Mouse (Mus musculus) liver, embryonic 13.5 days (tissue): ENCODE measurements around the gene Cnksr3. TPM values are rescaled to one million over a fixed set of nuclear protein-coding genes. Genes with fewer than 3 reads are reported as not detected.

Source experiments
- ATAC-seq: fragments of 200-750 bp; cut with Nextera tagmentation; 2 replicates; pipeline ENCODE4 v1.8.0; 2017; ENCODE audit warnings: low read depth, mild to moderate bottlenecking, moderate number of reproducible peaks, moderate library complexity
- DNase-seq: peaks from one replicate; pipeline ENCODE4 v3.0.0; 2022
- H3K27ac ChIP-seq: fragments of 300-500 bp; sonication (generic); 2 replicates; pipeline ENCODE4 v1.5.1; 2015; ENCODE audit warnings: moderate library complexity, mild to moderate bottlenecking, inconsistent platforms
- H3K27me3 ChIP-seq: fragments of 300-500 bp; sonication (generic); 2 replicates; pipeline ENCODE4 v1.6.1; 2015; ENCODE audit warnings: mild to moderate bottlenecking, inconsistent platforms
- H3K36me3 ChIP-seq: fragments of 300-500 bp; sonication (generic); 2 replicates; pipeline ENCODE4 v1.6.1; 2015; ENCODE audit warnings: mild to moderate bottlenecking, inconsistent platforms
- H3K4me1 ChIP-seq: fragments of 300-500 bp; sonication (generic); replicated peaks from 2 replicates; pipeline ENCODE4 v1.6.1; 2015; ENCODE audit warnings: inconsistent platforms
- H3K4me2 ChIP-seq: fragments of 300-500 bp; sonication (generic); 2 replicates; pipeline ENCODE4 v1.6.1; 2015; ENCODE audit warnings: inconsistent platforms, mild to moderate bottlenecking, moderate library complexity
- H3K4me3 ChIP-seq: fragments of 300-500 bp; sonication (generic); replicated peaks from 2 replicates; pipeline ENCODE4 v1.5.1; 2015; ENCODE audit warnings: mild to moderate bottlenecking, inconsistent platforms
- H3K9ac ChIP-seq: fragments of 300-500 bp; sonication (generic); 2 replicates; pipeline ENCODE4 v1.6.1; 2015; ENCODE audit warnings: mild to moderate bottlenecking, inconsistent platforms
- H3K9me3 ChIP-seq: fragments of 300-500 bp; sonication (generic); replicated peaks from 2 replicates; pipeline ENCODE4 v1.6.1; 2016; ENCODE audit warnings: inconsistent platforms
- WGBS: fragments of 180-500 bp; shearing (Covaris S2); methylation state at CpG from one replicate; pipeline ENCODE4 v1.1.7; 2015; ENCODE audit not compliant: insufficient replicate concordance; 5-methylcytosine and 5-hydroxymethylcytosine counted together
- polyA plus RNA-seq: library from polyadenylated mRNA; unstranded; fragments of >200 nt; fragmentation: Nextera tagmentation; extraction: Ambion mirVana; gene quantifications from 2 replicates; pipeline ENCODE4 v1.2.1, GENCODE M21; 2015

Cnksr3 gene
- polyA plus RNA-seq, 1 experiment from 2014 or later: 3.1 TPM

- Histone ChIP-seq H3K9me3 (no peaks in the 10 kb centered on the region), H3K4me1 (peaks cover 59% of the 10 kb centered on the region), H3K27me3 (no peaks in the 10 kb centered on the region), H3K27ac (no peak overlapping the region), H3K36me3 (no peaks in the 10 kb centered on the region), H3K4me3 (no peak overlapping the region), H3K4me2 (peak overlapping the region; percentile 35), H3K9ac (no peak overlapping the region)
- 54% methylated on average over 6 of the region's 6 CpGs for WGBS
- DNase-seq (peak; percentile 68), ATAC-seq (peak; percentile 88)
These were observed 16.1 kb downstream of the Cnksr3 start for GRCm38 (mm10) chr10:7195927-7196326.

- DNase-seq: no peak
- no peak overlapping the region for H3K4me3 ChIP-seq
- H3K4me1 ChIP-seq: peaks cover 60% of the 10 kb centered on the region
- H3K36me3 ChIP-seq: no peaks in the 10 kb centered on the region
- H3K27me3 ChIP-seq: no peaks in the 10 kb centered on the region
- H3K4me2 ChIP-seq: no peak overlapping the region
- no peak for ATAC-seq
- H3K27ac ChIP-seq: no peak overlapping the region
- H3K9ac ChIP-seq: no peak overlapping the region
- WGBS: 73% methylated on average over 9 of the region's 9 CpGs
- no peaks in the 10 kb centered on the region for H3K9me3 ChIP-seq
These were observed 20.2 kb downstream of the Cnksr3 start for GRCm38 (mm10) chr10:7191721-7192413.

GRCm38 (mm10) chr10:7189194-7189593 lies 22.8 kb downstream of the Cnksr3 start:
- H3K27me3 ChIP-seq: no peaks in the 10 kb centered on the region
- H3K4me3 ChIP-seq: no peak overlapping the region
- WGBS: 33% methylated on average over 6 of the region's 6 CpGs
- 0 out of 2 replicates have a peak overlapping the region, but pooled peaks have one; percentile 10 for H3K27ac ChIP-seq
- H3K36me3 ChIP-seq: no peaks in the 10 kb centered on the region
- peak; percentile 5 for DNase-seq
- ATAC-seq: peak; percentile 79
- no peak overlapping the region for H3K4me2 ChIP-seq
- H3K9me3 ChIP-seq: no peaks in the 10 kb centered on the region
- H3K9ac ChIP-seq: no peak overlapping the region
- H3K4me1 ChIP-seq: peaks cover 36% of the 10 kb centered on the region

GRCm38 (mm10) chr10:7187881-7188280 lies 24.2 kb downstream of the Cnksr3 start:
- ATAC-seq (no peak), DNase-seq (no peak)
- Histone ChIP-seq H3K9ac (no peak overlapping the region), H3K4me3 (no peak overlapping the region), H3K4me2 (no peak overlapping the region), H3K4me1 (peaks cover 42% of the 10 kb centered on the region), H3K27ac (no peak overlapping the region), H3K9me3 (no peaks in the 10 kb centered on the region), H3K36me3 (no peaks in the 10 kb centered on the region), H3K27me3 (no peaks in the 10 kb centered on the region)
- 56% methylated on average over 7 of the region's 7 CpGs for WGBS

- Histone ChIP-seq H3K4me2 (no peak overlapping the region), H3K9me3 (no peaks in the 10 kb centered on the region), H3K4me1 (peaks cover 45% of the 10 kb centered on the region), H3K36me3 (no peaks in the 10 kb centered on the region), H3K4me3 (no peak overlapping the region), H3K27me3 (no peaks in the 10 kb centered on the region), H3K9ac (no peak overlapping the region), H3K27ac (no peak overlapping the region)
- 82% methylated on average over 5 of the region's 5 CpGs for WGBS
- no peak for ATAC-seq
- no peak for DNase-seq
These were observed 25.0 kb downstream of the Cnksr3 start for GRCm38 (mm10) chr10:7186992-7187391.

- Histone ChIP-seq H3K27ac (no peak overlapping the region), H3K9me3 (no peaks in the 10 kb centered on the region), H3K36me3 (no peaks in the 10 kb centered on the region), H3K4me1 (peaks cover 42% of the 10 kb centered on the region), H3K4me3 (no peak overlapping the region), H3K4me2 (no peak overlapping the region), H3K27me3 (no peaks in the 10 kb centered on the region), H3K9ac (no peak overlapping the region)
- no peak for DNase-seq
- ATAC-seq: no peak
- WGBS: 80% methylated on average over 5 of the region's 5 CpGs
These were observed 26.0 kb downstream of the Cnksr3 start for GRCm38 (mm10) chr10:7186018-7186417.

GRCm38 (mm10) chr10:7183171-7183631 lies 28.8 kb downstream of the Cnksr3 start:
- H3K4me1 ChIP-seq: peaks cover 37% of the 10 kb centered on the region
- no peak overlapping the region for H3K9ac ChIP-seq
- ATAC-seq (no peak), DNase-seq (no peak)
- no peaks in the 10 kb centered on the region for H3K27me3 ChIP-seq
- H3K4me2 ChIP-seq: no peak overlapping the region
- no peaks in the 10 kb centered on the region for H3K36me3 ChIP-seq
- no peaks in the 10 kb centered on the region for H3K9me3 ChIP-seq
- no peak overlapping the region for H3K27ac ChIP-seq
- 45% methylated on average over 6 of the region's 6 CpGs for WGBS
- H3K4me3 ChIP-seq: no peak overlapping the region

- no peaks in the 10 kb centered on the region for H3K27me3 ChIP-seq
- peaks cover 34% of the 10 kb centered on the region for H3K4me1 ChIP-seq
- H3K27ac ChIP-seq: no peak overlapping the region
- no peaks in the 10 kb centered on the region for H3K9me3 ChIP-seq
- no peak for DNase-seq
- no peak for ATAC-seq
- 62% methylated on average over 12 of the region's 12 CpGs for WGBS
- no peak overlapping the region for H3K4me3 ChIP-seq
- no peaks in the 10 kb centered on the region for H3K36me3 ChIP-seq
- no peak overlapping the region for H3K4me2 ChIP-seq
- no peak overlapping the region for H3K9ac ChIP-seq
These were observed 29.4 kb downstream of the Cnksr3 start for GRCm38 (mm10) chr10:7182555-7183170.

- 69% methylated on average over 5 of the region's 5 CpGs for WGBS
- H3K27me3 ChIP-seq: no peaks in the 10 kb centered on the region
- no peak overlapping the region for H3K27ac ChIP-seq
- no peak overlapping the region for H3K9ac ChIP-seq
- ATAC-seq (no peak), DNase-seq (no peak)
- H3K36me3 ChIP-seq: no peaks in the 10 kb centered on the region
- H3K4me2 ChIP-seq: no peak overlapping the region
- H3K4me3 ChIP-seq: no peak overlapping the region
- no peaks in the 10 kb centered on the region for H3K9me3 ChIP-seq
- H3K4me1 ChIP-seq: peaks cover 37% of the 10 kb centered on the region
These were observed 31.7 kb downstream of the Cnksr3 start for GRCm38 (mm10) chr10:7180296-7180695.

- Histone ChIP-seq H3K27me3 (no peaks in the 10 kb centered on the region), H3K36me3 (no peaks in the 10 kb centered on the region), H3K4me3 (no peak overlapping the region), H3K4me2 (no peak overlapping the region), H3K4me1 (peaks cover 37% of the 10 kb centered on the region), H3K9me3 (no peaks in the 10 kb centered on the region), H3K9ac (no peak overlapping the region), H3K27ac (no peak overlapping the region)
- WGBS: 12% methylated on average over 10 of the region's 10 CpGs
- DNase-seq (no peak), ATAC-seq (0 out of 2 replicates have a peak, but pooled peaks have one; percentile 36)
These were observed 33.5 kb downstream of the Cnksr3 start for GRCm38 (mm10) chr10:7178571-7178970.

GRCm38 (mm10) chr10:7176205-7176910 lies 35.7 kb downstream of the Cnksr3 start:
- 76% methylated on average over 8 of the region's 8 CpGs for WGBS
- H3K4me1 ChIP-seq: peaks cover 22% of the 10 kb centered on the region
- no peak for ATAC-seq

More at GRCm38 (mm10) chr10:7176205-7176910, 35.7 kb downstream of the Cnksr3 start:
- Histone ChIP-seq H3K4me2 (no peak overlapping the region), H3K4me3 (no peak overlapping the region), H3K9ac (no peak overlapping the region), H3K36me3 (no peaks in the 10 kb centered on the region), H3K27me3 (no peaks in the 10 kb centered on the region), H3K9me3 (no peaks in the 10 kb centered on the region), H3K27ac (no peak overlapping the region)
- no peak for DNase-seq
